Mouse (Mus musculus) CH12.LX (cell line): ENCODE data around the gene Abcb1b. TPM values are rescaled to one million over a fixed set of nuclear protein-coding genes. Genes with fewer than 3 reads are reported as not detected.

Experiments used
- DNase-seq: peaks from one replicate; pipeline ENCODE4 v3.0.0-alpha.2; 2013; ENCODE audit errors: extremely low read depth
- H3K27ac ChIP-seq: 2 replicates; pipeline ENCODE4 v1.5.1; 2012; ENCODE audit warnings: low read depth, mild to moderate bottlenecking, control low read depth, moderate library complexity; ENCODE audit not compliant: insufficient read depth
- H3K27me3 ChIP-seq: replicated peaks from 2 replicates; pipeline ENCODE3; 2012; ENCODE audit warnings: inconsistent platforms
- H3K36me3 ChIP-seq, 2 experiments: replicated peaks in 1 of 2; 2 replicates each; pipeline versions ENCODE3 to v1.6.1; 2012; ENCODE audit warnings: inconsistent platforms in 1 of 2, low read length in 1 of 2, mild to moderate bottlenecking in 1 of 2, mixed read lengths in 1 of 2, moderate library complexity in 1 of 2; ENCODE audit not compliant: control insufficient read depth in 1 of 2, insufficient read depth in 1 of 2
- H3K4me1 ChIP-seq, 2 experiments: 2 replicates each; pipeline ENCODE4 v1.6.1; 2012; ENCODE audit warnings: inconsistent platforms in 1 of 2, moderate library complexity in 1 of 2; ENCODE audit not compliant: insufficient read depth in 2 of 2, control insufficient read depth in 1 of 2
- H3K4me2 ChIP-seq: 2 replicates; pipeline ENCODE4 v1.6.1; 2012; ENCODE audit warnings: low read depth, mild to moderate bottlenecking, control low read depth; ENCODE audit not compliant: poor library complexity, insufficient read depth, severe bottlenecking
- H3K4me3 ChIP-seq, 3 experiments: fragments of 150-350 bp in 1 of 3; sonication (generic) in 1 of 3; replicated peaks in 1 of 3; 2 replicates each; pipeline versions ENCODE3 to v1.5.1; 2011 to 2012; ENCODE audit warnings: low read depth in 2 of 3, low read length in 2 of 3, mild to moderate bottlenecking in 2 of 3, moderate library complexity in 2 of 3, control low read depth in 1 of 3, improper control_type of control experiment in 1 of 3, inconsistent platforms in 1 of 3, mixed read lengths in 1 of 3; ENCODE audit not compliant: poor library complexity in 1 of 3
- H3K79me2 ChIP-seq: replicated peaks from 2 replicates; pipeline ENCODE4 v1.6.1; 2012; ENCODE audit warnings: mild to moderate bottlenecking, moderate library complexity; ENCODE audit not compliant: control insufficient read depth, poor library complexity, insufficient read depth, severe bottlenecking; ENCODE audit errors: extremely low read depth
- H3K9ac ChIP-seq: 2 replicates; pipeline ENCODE4 v1.6.1; 2012; ENCODE audit warnings: low read depth, mild to moderate bottlenecking, control low read depth, moderate library complexity; ENCODE audit not compliant: insufficient read depth
- H3K9me3 ChIP-seq: replicated peaks from 2 replicates; pipeline ENCODE3; 2012; ENCODE audit warnings: low read length, inconsistent platforms, mixed read lengths
- CHD2 ChIP-seq: IDR thresholded peaks from 2 replicates; pipeline ENCODE4 v1.6.1; 2011; ENCODE audit warnings: low read length, improper control_type of control experiment
- E2F4 ChIP-seq: IDR thresholded peaks from 2 replicates; pipeline ENCODE4 v1.6.1; 2011; ENCODE audit warnings: low read depth, low read length, improper control_type of control experiment; ENCODE audit not compliant: insufficient replicate concordance
- ELF1 ChIP-seq: IDR thresholded peaks from 2 replicates; pipeline ENCODE4 v1.6.1; 2014; ENCODE audit warnings: low read depth, mild to moderate bottlenecking, inconsistent platforms, low read length, improper control_type of control experiment
- ETS1 ChIP-seq: conservative IDR thresholded peaks from 2 replicates; pipeline ENCODE4 v1.6.1; 2012; ENCODE audit warnings: low read depth, mild to moderate bottlenecking, inconsistent platforms, low read length, improper control_type of control experiment, moderate library complexity
- HCFC1 ChIP-seq: IDR thresholded peaks from 2 replicates; pipeline ENCODE4 v1.6.1; 2012; ENCODE audit warnings: low read depth, mild to moderate bottlenecking, inconsistent platforms, low read length, improper control_type of control experiment
- JUN ChIP-seq: IDR thresholded peaks from 2 replicates; pipeline ENCODE4 v1.6.1; 2011; ENCODE audit warnings: low read depth, mild to moderate bottlenecking, low read length, improper control_type of control experiment, moderate library complexity; ENCODE audit not compliant: insufficient read depth
- JUND ChIP-seq: conservative IDR thresholded peaks from 2 replicates; pipeline ENCODE4 v1.6.1; 2011; ENCODE audit warnings: low read depth, low read length, improper control_type of control experiment
- MAX ChIP-seq: IDR thresholded peaks from 2 replicates; pipeline ENCODE4 v1.6.1; 2011; ENCODE audit warnings: low read length, improper control_type of control experiment
- MEF2A ChIP-seq: IDR thresholded peaks from 2 replicates; pipeline ENCODE4 v1.6.1; 2014; ENCODE audit warnings: low read depth, mild to moderate bottlenecking, inconsistent platforms, low read length, improper control_type of control experiment, borderline replicate concordance
- MXI1 ChIP-seq: IDR thresholded peaks from 2 replicates; pipeline ENCODE4 v1.6.1; 2011; ENCODE audit warnings: mild to moderate bottlenecking, low read depth, low read length, improper control_type of control experiment
- NRF1 ChIP-seq: IDR thresholded peaks from 2 replicates; pipeline ENCODE4 v1.6.1; 2014; ENCODE audit warnings: low read depth, mild to moderate bottlenecking, inconsistent platforms, low read length, improper control_type of control experiment, moderate library complexity
- PAX5 ChIP-seq: IDR thresholded peaks from 2 replicates; pipeline ENCODE4 v1.6.1; 2012; ENCODE audit warnings: low read length, inconsistent platforms, mixed read lengths
- POLR2A ChIP-seq: IDR thresholded peaks from 2 replicates; pipeline ENCODE4 v1.6.1; 2011; ENCODE audit warnings: low read depth, mild to moderate bottlenecking, improper control_type of control experiment, low read length
- POLR2AphosphoS2 ChIP-seq: IDR thresholded peaks from 2 replicates; pipeline ENCODE4 v1.6.1; 2011; ENCODE audit warnings: low read depth, low read length, improper control_type of control experiment
- RAD21 ChIP-seq: IDR thresholded peaks from 2 replicates; pipeline ENCODE4 v1.6.1; 2011; ENCODE audit warnings: low read depth, mild to moderate bottlenecking, low read length, improper control_type of control experiment, moderate library complexity
- RCOR1 ChIP-seq: conservative IDR thresholded peaks from 2 replicates; pipeline ENCODE4 v1.6.1; 2012; ENCODE audit warnings: low read depth, mild to moderate bottlenecking, inconsistent platforms, low read length, improper control_type of control experiment
- TBP ChIP-seq: conservative IDR thresholded peaks from 2 replicates; pipeline ENCODE4 v1.6.1; 2011; ENCODE audit warnings: low read depth, low read length, improper control_type of control experiment
- TCF12 ChIP-seq: IDR thresholded peaks from 2 replicates; pipeline ENCODE4 v1.6.1; 2014; ENCODE audit warnings: low read depth, mild to moderate bottlenecking, inconsistent platforms, low read length, improper control_type of control experiment
- USF2 ChIP-seq: conservative IDR thresholded peaks from 2 replicates; pipeline ENCODE4 v1.6.1; 2011; ENCODE audit warnings: low read depth, low read length, improper control_type of control experiment
- ZKSCAN1 ChIP-seq: IDR thresholded peaks from 2 replicates; pipeline ENCODE4 v1.6.1; 2012; ENCODE audit warnings: low read depth, inconsistent platforms, low read length, improper control_type of control experiment, borderline replicate concordance
- ZNF384 ChIP-seq: IDR thresholded peaks from 2 replicates; pipeline ENCODE4 v1.6.1; 2012; ENCODE audit warnings: low read depth, low read length, improper control_type of control experiment, inconsistent platforms
- dilution Hi-C: fragments of 300-500 bp; cut with MboI; formaldehyde crosslinking; loops from 2 replicates; pipeline ENCODE4 v1.14.3; 2020; ENCODE audit warnings: low sequenced_read_pairs; ENCODE audit not compliant: extremely low pct_unique_long_range_greater_than_20kb, extremely low pct_ligation_motif_present
- in situ Hi-C: fragments of 300-500 bp; cut with MboI; formaldehyde crosslinking; loops from 3 replicates; pipeline ENCODE4 v1.14.3; 2019; ENCODE audit warnings: low sequenced_read_pairs, low pct_ligation_motif_present, low pct_unique_long_range_greater_than_20kb, mixed read lengths
- polyA plus RNA-seq: library from polyadenylated mRNA; unstranded; fragments of >175 nt; gene quantifications from 2 replicates; pipeline ENCODE4 v1.2.1, GENCODE M21; 2012; ENCODE audit warnings: low read depth; ENCODE audit not compliant: insufficient read length
- total RNA-seq, 2 experiments: library from RNA; depleted of rRNA; stranded (reverse); fragments of 300-350 nt in 1 of 2; fragments of >200 nt in 1 of 2; gene quantifications; 2 replicates each; pipeline ENCODE4 v1.2.3; 2012 to 2014

Abcb1b gene
- total and polyA plus RNA-seq, 3 experiments: 1.2 to 14.2 (median 1.8) TPM

GRCm38 (mm10) chr5:8872979-8873915 is 75.3 kb downstream of the Abcb1b start:
- dilution Hi-C loops (no loop called here), in situ Hi-C loops (no loop called here)
- Histone ChIP-seq H3K4me3 (no peak overlapping the region), H3K9ac (no peak overlapping the region), H3K36me3 (no peaks in the 10 kb centered on the region), H3K9me3 (no peaks in the 10 kb centered on the region), H3K27me3 (no peaks in the 10 kb centered on the region), H3K4me1 (peaks cover 0 to 8% of the 10 kb centered on the region in 2 experiments; a peak in 2 of 4 replicates), H3K79me2 (no peaks in the 10 kb centered on the region), H3K27ac (no peak overlapping the region), H3K4me2 (no peak overlapping the region)
- no peak for TF ChIP-seq ZNF384
- no peak for TF ChIP-seq NRF1
- no peak for TF ChIP-seq ELF1
- no peak for TF ChIP-seq JUND
- TF ChIP-seq RAD21: no peak
- no peak for TF ChIP-seq POLR2AphosphoS2
- no peak for TF ChIP-seq PAX5
- no peak for TF ChIP-seq MEF2A
- no peak for DNase-seq

GRCm38 (mm10) chr5:8877086-8877485 is 79.1 kb downstream of the Abcb1b start:
- TF ChIP-seq CHD2 (no peak), MEF2A (no peak), TCF12 (no peak), POLR2A (no peak), ELF1 (no peak), ETS1 (no peak), MXI1 (no peak), ZNF384 (no peak), USF2 (no peak), RAD21 (no peak), JUN (no peak), E2F4 (no peak), ZKSCAN1 (no peak), HCFC1 (no peak), MAX (no peak), TBP (no peak), NRF1 (no peak), RCOR1 (no peak)
- Histone ChIP-seq H3K4me3 (no peak overlapping the region), H3K79me2 (no peaks in the 10 kb centered on the region), H3K4me2 (no peak overlapping the region), H3K27me3 (no peaks in the 10 kb centered on the region), H3K9ac (no peak overlapping the region), H3K4me1 (peaks cover 0 to 8% of the 10 kb centered on the region in 2 experiments; a peak in 2 of 4 replicates), H3K9me3 (no peaks in the 10 kb centered on the region), H3K36me3 (no peaks in the 10 kb centered on the region), H3K27ac (no peak overlapping the region)
- dilution Hi-C loops (no loop called here), in situ Hi-C loops (no loop called here)
- no peak for DNase-seq
